Mouse (Mus musculus): ENCODE measurements at regions not wholly inside any gene's neighbourhood (a gene's known extent, or its start where the extent isn't known, plus 50 kb on each side); places are given as distances from the start of the nearest gene placed in this dataset.
A peak's percentile ranks its signal among the peaks of the same experiment; 100 is the strongest.

- no peak overlapping the region for H3K4me2 ChIP-seq (ENCODE audit: low read length)
- H3K27ac ChIP-seq (ENCODE audit: low read depth, low read length): no peak overlapping the region
- H3K4me1 ChIP-seq (ENCODE audit: control insufficient read depth, insufficient read depth, low read length): no peaks in the 10 kb centered on the region
- H3K36me3 ChIP-seq (ENCODE audit: control insufficient read depth, insufficient read depth, low read length): no peaks in the 10 kb centered on the region
- DNase-seq (ENCODE audit: low spot score) (no peak), ATAC-seq (no peak)
- H3K4me3 ChIP-seq (ENCODE audit: low read depth, low read length): no peak overlapping the region
- H3K9me3 ChIP-seq (replicated peaks; ENCODE audit: control insufficient read depth, low read length): no peaks in the 10 kb centered on the region
- H3K27me3 ChIP-seq (replicated peaks; ENCODE audit: control insufficient read depth, insufficient read depth, low read length): no peaks in the 10 kb centered on the region
- no peak overlapping the region for H3K9ac ChIP-seq (ENCODE audit: low read length)
These were observed 258.3 kb upstream of the Dsel start for GRCm38 (mm10) chr1:112123012-112123411.

GRCm38 (mm10) chr1:112103451-112103850 lies 238.7 kb upstream of the Dsel start:
- 86% methylated on average over 1 of the region's 1 CpGs for WGBS
- no peaks in the 10 kb centered on the region for H3K4me1 ChIP-seq (ENCODE audit: control insufficient read depth, insufficient read depth, low read length)
- no peaks in the 10 kb centered on the region for H3K27me3 ChIP-seq (replicated peaks; ENCODE audit: control insufficient read depth, insufficient read depth, low read length)
- H3K4me2 ChIP-seq (ENCODE audit: low read length): no peak overlapping the region
- ATAC-seq: no peak
- no peak overlapping the region for H3K27ac ChIP-seq (ENCODE audit: low read depth, low read length)
- H3K9me3 ChIP-seq (replicated peaks; ENCODE audit: control insufficient read depth, low read length): no peaks in the 10 kb centered on the region
- no peak overlapping the region for H3K4me3 ChIP-seq (ENCODE audit: low read depth, low read length)
- no peaks in the 10 kb centered on the region for H3K36me3 ChIP-seq (ENCODE audit: control insufficient read depth, insufficient read depth, low read length)
- DNase-seq (ENCODE audit: low spot score): no peak
- no peak overlapping the region for H3K9ac ChIP-seq (ENCODE audit: low read length)

DNA sequence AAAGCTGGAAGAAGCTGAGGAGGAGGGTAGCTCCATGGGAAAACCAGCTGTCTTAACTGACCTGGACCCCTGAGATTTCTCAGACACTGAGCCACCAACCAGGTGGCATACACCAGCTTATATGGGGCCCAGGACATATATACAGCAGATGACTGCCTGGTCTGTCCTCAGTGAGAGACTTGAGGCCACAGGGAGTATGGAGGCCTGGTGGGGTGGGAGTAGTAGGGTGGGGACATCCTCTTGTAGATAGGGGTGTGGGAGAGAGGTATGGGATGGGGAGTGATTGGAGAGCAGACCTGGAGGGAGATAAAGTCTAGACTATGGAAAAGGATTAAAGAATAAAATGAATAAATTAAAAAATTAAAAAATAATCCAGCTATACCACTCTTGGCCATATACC lies 195.2 kb upstream of the Dsel start:
- no peaks in the 10 kb centered on the region for H3K27me3 ChIP-seq (replicated peaks; ENCODE audit: control insufficient read depth, insufficient read depth, low read length)
- DNase-seq (ENCODE audit: low spot score) (no peak), ATAC-seq (no peak)
- no peak overlapping the region for H3K27ac ChIP-seq (ENCODE audit: low read depth, low read length)
- H3K36me3 ChIP-seq (ENCODE audit: control insufficient read depth, insufficient read depth, low read length): no peaks in the 10 kb centered on the region
- H3K4me1 ChIP-seq (ENCODE audit: control insufficient read depth, insufficient read depth, low read length): no peaks in the 10 kb centered on the region
- no peak overlapping the region for H3K4me3 ChIP-seq (ENCODE audit: low read depth, low read length)
- H3K4me2 ChIP-seq (ENCODE audit: low read length): no peak overlapping the region
- no peak overlapping the region for H3K9ac ChIP-seq (ENCODE audit: low read length)
- H3K9me3 ChIP-seq (replicated peaks; ENCODE audit: control insufficient read depth, low read length): no peaks in the 10 kb centered on the region

DNA sequence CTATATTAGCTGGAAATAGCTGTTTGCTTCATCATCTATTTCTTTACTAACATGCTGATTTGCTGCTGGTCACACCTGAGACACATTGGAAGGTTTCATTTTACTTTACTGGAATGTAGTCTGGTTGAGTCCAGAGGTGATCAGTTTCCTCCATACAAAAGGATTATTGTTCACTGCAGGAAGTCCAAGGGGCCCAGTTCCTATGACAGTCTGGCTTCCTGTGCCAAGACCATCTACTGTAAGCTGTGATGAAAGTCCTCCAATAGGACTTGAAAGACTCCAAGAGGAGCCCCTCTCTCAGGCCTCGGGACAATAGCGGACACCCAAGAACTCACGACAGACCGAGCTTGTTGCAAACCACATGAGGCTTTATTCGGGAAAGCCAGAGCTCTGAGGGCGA lies 189.2 kb upstream of the Dsel start:
- ATAC-seq (no peak), DNase-seq (ENCODE audit: low spot score) (no peak)
- 93% methylated on average over 6 of the region's 6 CpGs for WGBS

DNA sequence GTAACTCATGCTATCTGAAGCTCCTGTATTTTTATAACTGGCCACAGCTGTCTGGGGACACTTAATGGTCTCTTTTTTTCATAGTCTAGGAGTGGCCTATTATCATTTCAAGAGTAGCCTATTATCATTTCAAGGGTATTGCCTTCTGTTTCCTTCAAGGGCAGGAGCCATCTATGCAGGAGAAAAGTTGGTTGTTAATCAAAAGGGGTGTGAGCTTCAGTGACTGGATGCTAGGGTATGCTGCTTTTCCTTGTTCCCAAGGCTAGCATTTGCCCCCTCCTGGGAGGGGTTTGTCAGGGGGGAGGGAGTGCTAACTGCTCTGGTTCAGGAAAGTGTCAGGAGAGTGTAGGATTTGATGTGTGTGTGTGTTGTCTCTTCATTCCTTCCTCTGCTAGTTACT lies 178.3 kb upstream of the Dsel start:
- H3K9me3 ChIP-seq (replicated peaks; ENCODE audit: control insufficient read depth, low read length): no peaks in the 10 kb centered on the region
- H3K27ac ChIP-seq (ENCODE audit: low read depth, low read length): no peak overlapping the region
- H3K4me1 ChIP-seq (ENCODE audit: control insufficient read depth, insufficient read depth, low read length): no peaks in the 10 kb centered on the region
- no peak for ATAC-seq
- H3K36me3 ChIP-seq (ENCODE audit: control insufficient read depth, insufficient read depth, low read length): no peaks in the 10 kb centered on the region
- no peak for DNase-seq (ENCODE audit: low spot score)
- H3K4me2 ChIP-seq (ENCODE audit: low read length): no peak overlapping the region
- no peaks in the 10 kb centered on the region for H3K27me3 ChIP-seq (replicated peaks; ENCODE audit: control insufficient read depth, insufficient read depth, low read length)
- H3K9ac ChIP-seq (ENCODE audit: low read length): no peak overlapping the region
- H3K4me3 ChIP-seq (ENCODE audit: low read depth, low read length): no peak overlapping the region

More for the DNA sequence above, 189.2 kb upstream of the Dsel start:
- no peak overlapping the region for H3K9ac ChIP-seq (ENCODE audit: low read length)
- H3K4me2 ChIP-seq (ENCODE audit: low read length): no peak overlapping the region
- H3K27me3 ChIP-seq (replicated peaks; ENCODE audit: control insufficient read depth, insufficient read depth, low read length): no peaks in the 10 kb centered on the region
- H3K27ac ChIP-seq (ENCODE audit: low read depth, low read length): no peak overlapping the region
- H3K36me3 ChIP-seq (ENCODE audit: control insufficient read depth, insufficient read depth, low read length): no peaks in the 10 kb centered on the region
- no peak overlapping the region for H3K4me3 ChIP-seq (ENCODE audit: low read depth, low read length)
- H3K9me3 ChIP-seq (replicated peaks; ENCODE audit: control insufficient read depth, low read length): no peaks in the 10 kb centered on the region
- no peaks in the 10 kb centered on the region for H3K4me1 ChIP-seq (ENCODE audit: control insufficient read depth, insufficient read depth, low read length)

DNA sequence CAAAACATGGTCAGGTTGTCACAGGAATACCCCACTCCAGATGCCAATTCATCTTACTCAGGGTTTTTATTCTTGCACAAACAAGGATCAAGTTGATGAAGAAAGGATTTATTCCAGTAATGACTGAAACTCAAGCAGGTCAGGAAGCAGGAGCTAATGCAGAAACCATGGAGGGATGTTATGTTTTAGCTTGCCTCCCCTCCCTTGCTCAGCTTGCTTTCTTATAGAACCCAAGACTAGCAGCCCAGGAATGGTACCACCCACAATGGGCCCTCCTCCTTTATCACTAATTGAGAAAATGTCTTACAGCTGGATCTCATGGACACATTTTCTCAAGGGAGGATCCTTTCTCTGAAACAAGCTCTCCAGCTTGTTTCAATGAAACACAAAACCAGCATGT lies 175.2 kb upstream of the Dsel start:
- no peaks in the 10 kb centered on the region for H3K27me3 ChIP-seq (replicated peaks; ENCODE audit: control insufficient read depth, insufficient read depth, low read length)
- no peak overlapping the region for H3K27ac ChIP-seq (ENCODE audit: low read depth, low read length)
- no peaks in the 10 kb centered on the region for H3K9me3 ChIP-seq (replicated peaks; ENCODE audit: control insufficient read depth, low read length)
- no peak overlapping the region for H3K9ac ChIP-seq (ENCODE audit: low read length)
- no peak for ATAC-seq
- no peak for DNase-seq (ENCODE audit: low spot score)
- no peaks in the 10 kb centered on the region for H3K36me3 ChIP-seq (ENCODE audit: control insufficient read depth, insufficient read depth, low read length)
- no peak overlapping the region for H3K4me3 ChIP-seq (ENCODE audit: low read depth, low read length)
- no peaks in the 10 kb centered on the region for H3K4me1 ChIP-seq (ENCODE audit: control insufficient read depth, insufficient read depth, low read length)
- H3K4me2 ChIP-seq (ENCODE audit: low read length): no peak overlapping the region

DNA sequence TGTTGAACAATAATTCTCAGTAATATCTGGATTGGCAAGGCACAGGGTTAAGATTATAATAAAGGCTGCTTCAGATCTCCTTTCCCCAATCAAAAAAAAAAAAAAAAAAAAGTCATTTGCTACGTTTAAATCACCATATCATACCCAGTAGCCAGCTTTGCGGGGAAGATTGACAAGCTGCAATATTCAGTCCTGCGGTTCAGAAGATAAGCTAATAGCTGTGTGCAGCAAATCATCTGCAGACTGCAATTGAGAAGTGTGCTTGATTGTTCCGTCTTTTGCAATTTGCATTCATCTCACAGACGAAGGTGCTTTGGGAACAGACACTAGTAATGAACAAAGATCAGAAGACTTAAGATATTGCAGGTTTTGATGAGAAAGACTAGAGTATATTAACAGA lies 163.8 kb upstream of the Dsel start:
- Histone ChIP-seq H3K9ac (ENCODE audit: low read length) (no peak overlapping the region), H3K36me3 (ENCODE audit: control insufficient read depth, insufficient read depth, low read length) (no peaks in the 10 kb centered on the region), H3K4me2 (ENCODE audit: low read length) (no peak overlapping the region), H3K9me3 (replicated peaks; ENCODE audit: control insufficient read depth, low read length) (no peaks in the 10 kb centered on the region), H3K4me1 (ENCODE audit: control insufficient read depth, insufficient read depth, low read length) (no peaks in the 10 kb centered on the region), H3K27me3 (replicated peaks; ENCODE audit: control insufficient read depth, insufficient read depth, low read length) (no peaks in the 10 kb centered on the region), H3K27ac (ENCODE audit: low read depth, low read length) (no peak overlapping the region), H3K4me3 (ENCODE audit: low read depth, low read length) (no peak overlapping the region)
- 69% methylated on average over 5 of the region's 5 CpGs for WGBS
- DNase-seq (ENCODE audit: low spot score): peak; percentile 45
- ATAC-seq: no peak

Measured in forebrain, embryonic 14.5 days (tissue).